Mouse (Mus musculus) liver, postnatal 0 days (tissue): ENCODE measurements at regions not wholly inside any gene's neighbourhood (a gene's known extent, or its start where the extent isn't known, plus 50 kb on each side); places are given as distances from the start of the nearest gene placed in this dataset.
A peak's percentile ranks its signal among the peaks of the same experiment; 100 is the strongest.

Experiments
- ATAC-seq: fragments of 200-750 bp; cut with Nextera tagmentation; 2 replicates; pipeline ENCODE4 v1.8.0; 2017; ENCODE audit warnings: mild to moderate bottlenecking, moderate library complexity
- DNase-seq: peaks from one replicate; pipeline ENCODE4 v3.0.0-alpha.2; 2016
- H3K27ac ChIP-seq: fragments of 300-500 bp; sonication (generic); 2 replicates; pipeline ENCODE4 v1.5.1; 2014; ENCODE audit warnings: antibody characterized with exemption, moderate library complexity, mild to moderate bottlenecking, low read depth
- H3K27me3 ChIP-seq: fragments of 300-500 bp; sonication (generic); 2 replicates; pipeline ENCODE4 v1.6.1; 2014; ENCODE audit warnings: low read length, control low read depth, mixed read lengths; ENCODE audit not compliant: insufficient read depth
- H3K36me3 ChIP-seq: fragments of 300-500 bp; sonication (generic); replicated peaks from 2 replicates; pipeline ENCODE4 v1.6.1; 2014; ENCODE audit warnings: mild to moderate bottlenecking, control low read depth, low read length, moderate library complexity, mixed read lengths; ENCODE audit not compliant: insufficient read depth
- H3K4me1 ChIP-seq: fragments of 300-500 bp; sonication (generic); 2 replicates; pipeline ENCODE4 v1.6.1; 2014; ENCODE audit warnings: antibody characterized with exemption, mild to moderate bottlenecking, control low read depth; ENCODE audit not compliant: insufficient read depth
- H3K4me2 ChIP-seq: fragments of 300-500 bp; sonication (generic); 2 replicates; pipeline ENCODE4 v1.6.1; 2014; ENCODE audit warnings: low read depth, mild to moderate bottlenecking, low read length, moderate library complexity, mixed read lengths
- H3K4me3 ChIP-seq: fragments of 300-500 bp; sonication (generic); 2 replicates; pipeline ENCODE4 v1.5.1; 2014; ENCODE audit warnings: low read depth, low read length
- H3K9ac ChIP-seq: fragments of 300-500 bp; sonication (generic); replicated peaks from 2 replicates; pipeline ENCODE4 v1.6.1; 2014; ENCODE audit warnings: mild to moderate bottlenecking, moderate library complexity
- H3K9me3 ChIP-seq: fragments of 300-500 bp; sonication (generic); 2 replicates; pipeline ENCODE4 v1.6.1; 2016; ENCODE audit warnings: mild to moderate bottlenecking, control low read depth, low read length, mixed read lengths
- CTCF ChIP-seq: sonication (generic); IDR thresholded peaks from 2 replicates; pipeline ENCODE4 v1.5.1; 2016; ENCODE audit warnings: antibody characterized with exemption, low read depth
- EP300 ChIP-seq: IDR thresholded peaks from 2 replicates; pipeline ENCODE4 v1.6.1; 2016; ENCODE audit warnings: antibody characterized with exemption, low read depth, mild to moderate bottlenecking
- WGBS: fragments of 180-500 bp; shearing (Covaris S2); extraction: QIAGEN DNeasy Blood & Tissue Kit; methylation state at CpG from one replicate; pipeline ENCODE4 v1.1.7; 2014; ENCODE audit not compliant: insufficient replicate concordance; 5-methylcytosine and 5-hydroxymethylcytosine counted together

- H3K27me3 ChIP-seq = no peaks in the 10 kb centered on the region
- H3K27ac ChIP-seq = no peak overlapping the region
- WGBS = 68% methylated on average over 3 of the region's 3 CpGs
- no peaks in the 10 kb centered on the region for H3K9me3 ChIP-seq
- ATAC-seq (no peak), DNase-seq (no peak)
- no peak overlapping the region for H3K4me2 ChIP-seq
- no peaks in the 10 kb centered on the region for H3K36me3 ChIP-seq
- no peak overlapping the region for H3K4me3 ChIP-seq
- TF ChIP-seq CTCF (no peak), EP300 (no peak)
- H3K9ac ChIP-seq = no peak overlapping the region
- no peaks in the 10 kb centered on the region for H3K4me1 ChIP-seq
These were observed 317.0 kb downstream of the Tns1 start for GRCm38 (mm10) chr1:73807206-73807605.

DNA sequence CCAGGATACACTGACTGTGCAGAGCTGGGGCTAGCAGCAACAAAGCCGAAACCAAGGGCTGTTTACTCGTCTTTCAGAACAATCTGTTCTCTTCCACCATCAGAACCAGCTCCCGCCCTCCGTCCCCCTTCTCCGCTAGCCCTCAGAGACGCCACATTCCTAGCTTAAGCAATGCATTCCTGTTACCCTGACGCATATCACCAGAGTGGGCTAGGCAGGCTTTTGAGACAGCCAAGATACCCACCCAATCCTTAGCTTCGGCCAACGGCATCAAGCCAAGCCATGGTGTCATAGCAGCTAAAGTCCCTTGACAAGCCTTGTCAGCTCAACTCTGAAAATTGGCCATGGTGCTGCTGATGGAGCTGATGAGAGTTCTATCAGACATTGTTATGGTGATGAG is 319.1 kb downstream of the Tns1 start:
- no peak overlapping the region for H3K4me2 ChIP-seq
- no peaks in the 10 kb centered on the region for H3K9me3 ChIP-seq
- no peaks in the 10 kb centered on the region for H3K36me3 ChIP-seq
- H3K4me3 ChIP-seq = no peak overlapping the region
- ATAC-seq (no peak), DNase-seq (no peak)
- WGBS = 81% methylated on average over 9 of the region's 9 CpGs
- H3K27me3 ChIP-seq = no peaks in the 10 kb centered on the region
- H3K9ac ChIP-seq = no peak overlapping the region
- TF ChIP-seq CTCF = no peak
- TF ChIP-seq EP300 = no peak
- H3K4me1 ChIP-seq = no peaks in the 10 kb centered on the region
- H3K27ac ChIP-seq = no peak overlapping the region

DNA sequence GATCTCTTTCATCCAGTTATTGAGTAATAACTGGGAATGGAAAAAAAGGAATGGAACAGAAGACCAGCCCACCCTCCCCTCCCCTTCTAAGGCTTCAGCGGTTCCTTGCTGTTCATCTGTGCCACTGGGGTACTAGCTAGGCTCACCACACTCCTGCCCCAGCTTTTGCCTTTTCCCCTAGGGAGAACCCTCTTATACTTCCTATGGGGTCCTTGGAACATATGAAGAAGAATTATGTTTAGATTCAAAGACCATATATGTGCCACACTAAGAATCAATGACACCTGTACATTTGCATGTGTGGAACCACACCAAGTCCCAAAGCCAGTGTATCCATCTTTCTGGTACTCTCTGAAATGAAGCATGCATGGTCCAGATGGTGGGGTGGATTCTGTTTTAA is 324.3 kb downstream of the Tns1 start:
- TF ChIP-seq CTCF = no peak
- TF ChIP-seq EP300 = no peak
- no peak overlapping the region for H3K27ac ChIP-seq
- H3K4me1 ChIP-seq = no peaks in the 10 kb centered on the region
- no peak overlapping the region for H3K4me3 ChIP-seq
- DNase-seq (no peak), ATAC-seq (no peak)
- 63% methylated on average over 1 of the region's 1 CpGs for WGBS
- H3K36me3 ChIP-seq = no peaks in the 10 kb centered on the region
- no peaks in the 10 kb centered on the region for H3K27me3 ChIP-seq
- no peaks in the 10 kb centered on the region for H3K9me3 ChIP-seq
- no peak overlapping the region for H3K4me2 ChIP-seq
- no peak overlapping the region for H3K9ac ChIP-seq

DNA sequence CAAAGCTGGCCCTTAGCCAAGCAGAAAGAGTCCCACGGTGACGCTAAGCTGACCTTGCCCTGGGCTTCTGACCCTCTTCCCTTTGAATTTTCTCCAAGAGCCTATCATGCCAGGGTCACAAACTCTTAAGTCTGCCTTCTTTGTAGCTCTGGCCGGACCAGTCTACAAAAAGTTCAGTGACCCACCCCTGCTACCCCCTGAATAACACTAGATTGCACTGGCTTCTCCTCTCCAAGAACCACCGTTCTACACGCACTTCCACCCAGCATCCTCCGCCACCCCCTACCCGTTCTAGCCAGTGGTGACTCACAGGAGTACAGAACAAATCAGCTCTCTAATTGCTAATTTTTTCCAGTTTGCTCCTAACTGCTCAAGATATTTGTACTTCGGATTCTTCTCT is 325.0 kb downstream of the Tns1 start:
- WGBS = 73% methylated on average over 8 of the region's 8 CpGs
- DNase-seq (no peak), ATAC-seq (no peak)
- no peak for TF ChIP-seq EP300
- TF ChIP-seq CTCF = no peak
- Histone ChIP-seq H3K36me3 (no peaks in the 10 kb centered on the region), H3K4me1 (no peaks in the 10 kb centered on the region), H3K27ac (no peak overlapping the region), H3K9ac (no peak overlapping the region), H3K9me3 (no peaks in the 10 kb centered on the region), H3K4me3 (no peak overlapping the region), H3K27me3 (no peaks in the 10 kb centered on the region), H3K4me2 (no peak overlapping the region)

DNA sequence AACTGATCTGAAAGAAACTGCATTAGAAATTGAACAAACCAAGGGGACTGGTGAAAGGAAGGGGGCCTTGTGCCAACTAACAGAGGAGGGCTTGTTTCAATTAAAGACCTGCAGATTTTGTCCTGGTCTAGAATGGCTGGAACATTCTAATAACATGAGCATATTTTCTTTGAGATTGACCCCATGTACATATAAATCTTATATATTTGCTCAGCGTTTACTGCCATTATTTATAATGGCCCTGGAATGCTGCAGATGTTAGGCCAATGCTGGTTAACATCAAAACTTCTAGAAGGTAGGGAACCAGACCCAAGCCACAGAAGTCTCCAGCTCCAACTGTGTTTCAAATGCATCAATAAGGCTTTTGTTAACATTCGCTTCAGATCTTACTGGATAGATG is 326.4 kb downstream of the Tns1 start:
- no peak for DNase-seq
- WGBS = 83% methylated on average over 2 of the region's 2 CpGs

DNA sequence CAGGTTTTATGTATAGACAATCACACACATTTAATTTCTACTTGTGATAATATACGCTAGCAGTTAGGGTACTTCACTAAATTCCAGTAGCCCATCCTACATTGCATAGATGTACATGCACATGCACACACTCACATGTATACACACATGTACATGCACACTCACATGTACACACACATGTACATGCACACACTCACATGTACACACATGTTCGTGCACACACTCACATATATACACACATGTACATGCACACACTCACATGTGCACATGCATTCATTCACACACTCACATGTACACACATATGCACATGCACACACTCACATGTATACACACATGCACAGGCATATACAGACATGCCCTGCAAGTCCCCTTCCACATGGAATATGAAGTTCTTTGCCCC is 326.8 kb downstream of the Tns1 start:
- Histone ChIP-seq H3K4me1 (no peaks in the 10 kb centered on the region), H3K27ac (no peak overlapping the region), H3K36me3 (no peaks in the 10 kb centered on the region), H3K9ac (no peak overlapping the region), H3K4me2 (no peak overlapping the region), H3K4me3 (no peak overlapping the region), H3K27me3 (no peaks in the 10 kb centered on the region), H3K9me3 (no peaks in the 10 kb centered on the region)
- ATAC-seq (no peak), DNase-seq (no peak)
- 75% methylated on average over 2 of the region's 2 CpGs for WGBS
- TF ChIP-seq EP300 = no peak
- TF ChIP-seq CTCF = no peak

More for the DNA sequence above, 326.4 kb downstream of the Tns1 start:
- Histone ChIP-seq H3K4me2 (no peak overlapping the region), H3K4me3 (no peak overlapping the region), H3K36me3 (no peaks in the 10 kb centered on the region), H3K27ac (no peak overlapping the region), H3K9ac (no peak overlapping the region), H3K27me3 (no peaks in the 10 kb centered on the region), H3K9me3 (no peaks in the 10 kb centered on the region), H3K4me1 (no peaks in the 10 kb centered on the region)
- TF ChIP-seq EP300 (no peak), CTCF (no peak)
- ATAC-seq = no peak

DNA sequence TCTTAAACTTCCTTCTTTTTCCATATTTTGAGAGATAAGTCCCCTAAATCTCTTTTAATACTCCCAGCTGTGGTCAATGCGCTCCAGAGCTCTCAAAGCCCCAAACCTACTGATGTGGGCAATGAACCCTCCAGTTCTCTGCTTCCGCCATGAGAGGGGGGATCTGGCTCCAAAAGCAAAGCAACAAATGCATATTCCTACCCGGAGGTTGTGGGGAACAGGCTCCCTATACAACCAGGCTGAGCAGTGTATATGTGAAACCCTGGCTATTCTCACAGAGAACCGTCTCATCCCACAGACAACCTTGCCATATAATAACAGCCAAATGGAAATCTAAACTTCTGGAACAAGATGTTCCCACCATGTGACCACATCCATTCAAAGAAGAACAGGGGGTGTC is 330.4 kb downstream of the Tns1 start:
- Histone ChIP-seq H3K9ac (no peak overlapping the region), H3K4me3 (no peak overlapping the region), H3K4me1 (no peaks in the 10 kb centered on the region), H3K27me3 (no peaks in the 10 kb centered on the region), H3K9me3 (no peaks in the 10 kb centered on the region), H3K27ac (no peak overlapping the region), H3K36me3 (no peaks in the 10 kb centered on the region), H3K4me2 (no peak overlapping the region)
- WGBS = 66% methylated on average over 4 of the region's 4 CpGs
- ATAC-seq = no peak
- no peak for DNase-seq
- TF ChIP-seq EP300 (peak; percentile 26; the same call in 1 of the 2 replicates), CTCF (no peak)
